Mouse (Mus musculus) stomach, postnatal 0 days (tissue): ENCODE measurements around the gene Ppp1r7.

Experiments
- CTCF ChIP-seq: IDR thresholded peaks from 2 replicates; pipeline ENCODE4 v1.5.1; 2016; ENCODE audit warnings: antibody characterized with exemption, low read depth, mild to moderate bottlenecking, moderate library complexity
- EP300 ChIP-seq: optimal IDR thresholded peaks from 2 replicates; pipeline ENCODE3; 2016; ENCODE audit warnings: antibody characterized with exemption

- TF ChIP-seq EP300, result no peak
- TF ChIP-seq CTCF, result no peak
Observed at GRCm38 (mm10) chr1:93365641-93366040, 23.0 kb downstream of the Ppp1r7 start.
